Mouse (Mus musculus) liver, embryonic 16.5 days (tissue): ENCODE results near the gene Bad. TPM values are rescaled to one million over a fixed set of nuclear protein-coding genes. Genes with fewer than 3 reads are reported as not detected.
A peak's percentile ranks its signal among the peaks of the same experiment; 100 is the strongest.
"Not testable (repeated sequence)": the region's sequence is repeated elsewhere in the genome, so short reads cannot be mapped to it uniquely, and the experiment has no call there.

ENCODE experiments used
- ATAC-seq: fragments of 200-750 bp; cut with Nextera tagmentation; 2 replicates; pipeline ENCODE4 v1.8.0; 2017; ENCODE audit warnings: low read depth, mild to moderate bottlenecking, moderate number of reproducible peaks, moderate library complexity
- H3K27ac ChIP-seq: fragments of 300-500 bp; sonication (generic); 2 replicates; pipeline ENCODE4 v1.5.1; 2014; ENCODE audit warnings: mild to moderate bottlenecking, low read length
- H3K27me3 ChIP-seq: fragments of 300-500 bp; sonication (generic); 2 replicates; pipeline ENCODE4 v1.6.1; 2014; ENCODE audit warnings: low read depth, low read length, mixed read lengths; ENCODE audit not compliant: control insufficient read depth, insufficient read depth
- H3K36me3 ChIP-seq: fragments of 300-500 bp; sonication (generic); 2 replicates; pipeline ENCODE4 v1.6.1; 2014; ENCODE audit warnings: mild to moderate bottlenecking; ENCODE audit not compliant: control insufficient read depth, insufficient read depth
- H3K4me1 ChIP-seq: fragments of 300-500 bp; sonication (generic); 2 replicates; pipeline ENCODE4 v1.6.1; 2014; ENCODE audit warnings: low read depth, low read length, mixed read lengths; ENCODE audit not compliant: control insufficient read depth
- H3K4me2 ChIP-seq: fragments of 300-500 bp; sonication (generic); 2 replicates; pipeline ENCODE4 v1.6.1; 2014; ENCODE audit warnings: low read depth, low read length, mixed read lengths
- H3K4me3 ChIP-seq: fragments of 300-500 bp; sonication (generic); 2 replicates; pipeline ENCODE4 v1.5.1; 2014; ENCODE audit warnings: low read depth, mild to moderate bottlenecking, low read length
- H3K9ac ChIP-seq: fragments of 300-500 bp; sonication (generic); 2 replicates; pipeline ENCODE4 v1.6.1; 2014; ENCODE audit warnings: low read depth, low read length
- H3K9me3 ChIP-seq: fragments of 300-500 bp; sonication (generic); replicated peaks from 2 replicates; pipeline ENCODE4 v1.6.1; 2016; ENCODE audit warnings: low read length; ENCODE audit not compliant: control insufficient read depth
- WGBS: fragments of 180-500 bp; shearing (Covaris S2); extraction: QIAGEN DNeasy Blood & Tissue Kit; methylation state at CpG from one replicate; pipeline ENCODE4 v1.1.7; 2014; ENCODE audit not compliant: insufficient replicate concordance; 5-methylcytosine and 5-hydroxymethylcytosine counted together
- polyA plus RNA-seq: library from polyadenylated mRNA; unstranded; fragments of >200 nt; fragmentation: Nextera tagmentation; extraction: Ambion mirVana; gene quantifications from 2 replicates; pipeline ENCODE4 v1.2.1, GENCODE M21; 2015

Gene Bad
- 24.8 and 25.2 TPM in 2 replicates for polyA plus RNA-seq

DNA sequence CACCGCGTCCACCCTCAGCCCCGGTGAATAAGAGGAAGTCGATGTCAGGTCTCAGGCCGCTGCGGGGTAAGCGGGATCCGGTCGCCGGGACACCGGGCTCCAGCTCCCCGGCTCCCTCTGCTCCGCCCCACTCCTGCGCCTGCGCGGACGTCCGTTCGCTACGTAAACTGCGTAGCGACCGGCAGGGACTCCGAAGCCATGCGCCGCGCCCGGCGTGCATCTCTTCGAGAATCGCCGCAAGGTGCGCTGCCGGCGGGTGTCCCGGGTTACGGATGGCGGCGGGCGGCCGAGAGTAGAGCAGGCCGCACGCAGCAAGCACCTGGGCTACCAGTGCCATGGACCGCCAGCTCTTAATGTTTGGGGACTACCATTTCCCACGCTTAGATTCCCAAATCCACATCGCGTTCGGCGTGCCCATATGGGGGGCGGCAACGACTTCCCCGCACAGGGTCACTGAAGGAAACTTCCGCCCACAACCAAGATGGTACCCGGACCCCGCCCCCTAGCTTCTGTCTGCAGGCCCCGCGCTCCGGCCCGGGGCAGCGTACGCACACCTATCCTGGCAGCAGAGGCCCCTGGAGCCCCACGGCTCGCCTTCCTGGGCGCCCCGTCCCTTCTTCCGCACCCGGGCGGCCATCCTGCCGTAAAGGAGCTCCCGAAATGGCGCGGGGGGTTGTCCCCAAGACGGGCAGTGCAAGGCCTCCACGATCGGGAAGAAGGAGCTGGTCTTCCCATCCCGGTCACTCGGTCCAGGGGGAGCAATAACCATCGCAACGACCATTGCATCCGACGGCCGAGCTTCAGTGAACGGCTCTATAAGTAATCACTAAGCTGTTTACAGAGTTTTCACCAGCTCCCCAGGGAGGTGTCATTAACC is at the start of gene Bad:
Gene Bad (plus strand): TSS at position 490 of the 877 bp plus-strand sequence.
- peak within 1 kb of the TSS; percentile 89 for H3K27ac ChIP-seq
- ATAC-seq, result peak; percentile 78
- H3K4me1 ChIP-seq, result peaks cover 17% of the 10 kb centered on the region
- H3K9me3 ChIP-seq, result no peaks in the 10 kb centered on the region
- H3K27me3 ChIP-seq, result no peaks in the 10 kb centered on the region
- peak within 1 kb of the TSS; percentile 81 for H3K9ac ChIP-seq
- no peaks in the 10 kb centered on the region for H3K36me3 ChIP-seq
- peak within 1 kb of the TSS; percentile 93 for H3K4me2 ChIP-seq
- peak within 1 kb of the TSS; percentile 79 for H3K4me3 ChIP-seq
- WGBS, result under 1% methylated on average over 83 of the region's 83 CpGs

DNA sequence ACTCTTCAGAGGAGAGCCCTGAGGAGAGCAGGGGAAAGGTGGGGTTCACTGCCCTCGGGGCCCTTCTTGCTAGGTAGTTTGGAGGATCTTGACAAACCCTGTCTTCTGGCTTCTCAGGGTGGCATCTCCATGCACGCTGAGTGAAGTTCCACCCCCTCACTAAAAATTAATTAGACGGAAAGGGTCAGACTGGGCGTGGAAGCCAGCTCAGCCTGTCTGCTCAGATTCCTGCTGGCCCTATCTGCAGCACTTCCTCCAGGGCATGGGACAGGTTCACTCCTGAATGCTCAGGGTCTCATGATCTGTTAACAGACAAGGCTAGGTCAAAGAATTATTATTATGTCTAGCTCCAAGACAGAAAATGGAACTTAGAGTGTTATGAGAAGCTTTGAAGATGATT is 49.1 kb upstream of the Bad start:
- Histone ChIP-seq H3K9me3 (no peaks in the 10 kb centered on the region), H3K27me3 (no peaks in the 10 kb centered on the region), H3K4me2 (no peak overlapping the region), H3K4me1 (no peaks in the 10 kb centered on the region), H3K4me3 (no peak overlapping the region), H3K27ac (no peak overlapping the region), H3K36me3 (no peaks in the 10 kb centered on the region), H3K9ac (no peak overlapping the region)
- ATAC-seq, result no peak
- WGBS, result 51% methylated on average over 4 of the region's 4 CpGs

DNA sequence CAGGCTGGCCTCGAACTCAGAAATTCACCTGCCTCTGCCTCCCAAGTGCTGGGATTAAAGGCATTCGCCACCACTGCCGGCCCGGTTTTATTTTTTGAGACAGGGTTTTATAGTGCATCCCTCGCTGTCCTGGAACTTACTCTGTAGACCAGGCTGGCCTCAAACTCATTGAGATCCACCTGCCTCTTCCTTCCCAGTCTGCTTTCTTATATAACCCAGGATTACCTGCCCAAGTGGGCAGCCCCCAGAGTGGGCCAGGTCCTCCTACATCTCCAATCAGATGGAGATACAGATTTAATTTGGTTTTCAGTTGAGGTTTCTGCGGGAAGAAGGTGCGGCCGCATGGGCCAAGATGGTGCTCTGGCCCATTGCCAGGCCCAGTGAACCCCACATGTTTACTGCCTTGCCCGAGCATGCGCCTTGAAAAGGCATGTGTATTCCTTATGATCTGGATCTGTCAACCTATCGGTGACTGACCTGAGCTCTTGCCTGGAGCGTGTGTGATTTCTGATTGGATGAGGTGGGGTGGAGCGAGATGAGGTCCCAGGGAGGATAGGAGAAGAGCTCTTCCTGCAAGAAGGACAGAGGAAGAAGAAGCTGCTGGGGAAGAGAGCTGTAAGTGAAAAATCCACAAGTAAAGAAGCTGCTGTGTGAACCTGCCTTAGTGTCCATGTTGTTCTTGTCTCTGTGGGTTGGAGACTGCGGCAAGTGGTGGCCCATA is 47.8 kb upstream of the Bad start:
- no peak overlapping the region for H3K4me2 ChIP-seq
- no peaks in the 10 kb centered on the region for H3K27me3 ChIP-seq
- no peaks in the 10 kb centered on the region for H3K9me3 ChIP-seq
- H3K4me3 ChIP-seq, result no peak overlapping the region
- WGBS, result 82% methylated on average over 14 of the region's 14 CpGs
- H3K9ac ChIP-seq, result no peak overlapping the region
- H3K4me1 ChIP-seq, result no peaks in the 10 kb centered on the region
- ATAC-seq, result no peak
- no peaks in the 10 kb centered on the region for H3K36me3 ChIP-seq
- H3K27ac ChIP-seq, result no peak overlapping the region

DNA sequence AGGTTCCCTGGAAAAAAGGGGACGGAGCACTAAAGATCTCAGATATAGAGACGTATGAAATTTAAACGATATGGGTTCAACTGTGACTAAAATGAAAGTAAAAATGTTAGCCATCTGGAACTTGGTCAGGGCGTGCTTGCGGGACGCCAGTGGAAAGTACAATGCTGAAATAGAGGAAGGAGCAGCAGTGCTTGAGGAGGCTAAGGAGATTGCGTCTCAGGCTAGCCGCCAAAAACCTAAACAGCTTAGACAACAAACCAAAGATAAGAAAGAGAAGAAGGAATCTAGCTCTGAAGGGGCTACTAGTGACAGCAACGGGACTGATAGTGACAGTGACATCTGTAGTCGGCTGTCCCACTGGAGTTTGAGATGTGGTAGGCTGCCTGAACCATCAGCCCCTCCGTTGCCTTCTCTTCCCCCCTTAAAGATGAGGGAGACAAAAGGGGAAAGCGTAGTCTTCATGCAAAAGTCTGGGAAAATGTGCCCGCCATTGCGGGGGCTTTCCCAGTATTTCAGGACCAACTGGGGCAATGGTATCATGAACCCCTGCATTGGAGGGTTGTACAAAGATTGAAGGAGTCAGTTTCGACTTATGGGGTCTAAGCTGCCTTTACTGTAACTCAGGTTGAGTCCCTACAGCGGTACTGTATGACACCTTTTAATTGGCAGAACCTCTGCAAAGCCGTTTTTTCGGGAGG is 45.9 kb upstream of the Bad start:
- not testable (repeated sequence) for H3K4me1 ChIP-seq, H3K27ac ChIP-seq, H3K4me2 ChIP-seq, H3K4me3 ChIP-seq, ATAC-seq, H3K27me3 ChIP-seq, H3K9ac ChIP-seq, H3K9me3 ChIP-seq, H3K36me3 ChIP-seq
- 57% methylated on average over 18 of the region's 18 CpGs for WGBS

DNA sequence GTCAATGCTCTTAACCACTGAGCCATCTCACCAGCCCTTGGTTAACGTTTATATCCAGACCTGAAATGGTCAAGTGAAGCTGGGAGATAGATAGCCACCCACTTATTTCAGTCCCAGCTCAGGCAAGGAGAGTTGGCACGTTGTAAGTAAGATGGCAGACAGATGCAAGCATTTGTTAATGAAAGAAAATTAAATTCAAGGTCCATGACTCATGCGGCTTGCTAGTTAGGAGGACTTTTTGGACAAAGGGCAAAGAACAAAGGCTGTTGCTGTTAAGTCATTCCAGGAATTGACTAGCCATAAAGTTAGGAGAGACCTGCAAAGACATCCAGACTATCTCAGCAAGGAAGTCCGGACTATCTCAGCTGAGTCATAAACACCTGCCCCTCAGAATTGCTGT is 42.0 kb upstream of the Bad start:
- Histone ChIP-seq H3K4me1 (no peaks in the 10 kb centered on the region), H3K9ac (no peak overlapping the region), H3K27ac (no peak overlapping the region), H3K4me3 (no peak overlapping the region), H3K36me3 (no peaks in the 10 kb centered on the region), H3K27me3 (no peaks in the 10 kb centered on the region), H3K4me2 (no peak overlapping the region), H3K9me3 (no peaks in the 10 kb centered on the region)
- 66% methylated on average over 4 of the region's 4 CpGs for WGBS
- ATAC-seq, result no peak

DNA sequence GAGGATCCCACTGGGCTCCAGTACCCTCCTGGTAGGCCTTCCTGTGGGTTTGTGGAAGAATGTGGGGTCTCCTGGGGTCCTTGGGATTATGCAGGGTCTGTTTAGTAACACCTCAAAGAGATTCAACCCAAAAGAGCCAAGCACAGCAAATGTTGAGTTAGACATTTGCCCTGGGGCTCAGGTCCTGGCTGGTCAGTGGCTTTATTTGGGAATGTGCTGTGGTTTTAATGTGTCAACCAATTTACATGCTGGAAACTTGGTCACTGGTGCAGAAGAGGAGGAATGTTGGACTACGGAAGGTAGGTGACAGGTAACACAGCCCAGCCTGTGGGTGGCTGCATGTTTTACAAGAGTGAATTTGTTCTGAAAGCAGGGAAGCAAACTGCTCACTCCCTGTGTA is 38.6 kb upstream of the Bad start:
- ATAC-seq, result no peak
- 72% methylated on average over 1 of the region's 1 CpGs for WGBS
- H3K27ac ChIP-seq, result no peak overlapping the region
- H3K4me2 ChIP-seq, result no peak overlapping the region
- peaks cover 6% of the 10 kb centered on the region for H3K36me3 ChIP-seq
- H3K9me3 ChIP-seq, result no peaks in the 10 kb centered on the region
- no peaks in the 10 kb centered on the region for H3K27me3 ChIP-seq
- H3K9ac ChIP-seq, result no peak overlapping the region
- peaks cover 2% of the 10 kb centered on the region for H3K4me1 ChIP-seq
- H3K4me3 ChIP-seq, result no peak overlapping the region

DNA sequence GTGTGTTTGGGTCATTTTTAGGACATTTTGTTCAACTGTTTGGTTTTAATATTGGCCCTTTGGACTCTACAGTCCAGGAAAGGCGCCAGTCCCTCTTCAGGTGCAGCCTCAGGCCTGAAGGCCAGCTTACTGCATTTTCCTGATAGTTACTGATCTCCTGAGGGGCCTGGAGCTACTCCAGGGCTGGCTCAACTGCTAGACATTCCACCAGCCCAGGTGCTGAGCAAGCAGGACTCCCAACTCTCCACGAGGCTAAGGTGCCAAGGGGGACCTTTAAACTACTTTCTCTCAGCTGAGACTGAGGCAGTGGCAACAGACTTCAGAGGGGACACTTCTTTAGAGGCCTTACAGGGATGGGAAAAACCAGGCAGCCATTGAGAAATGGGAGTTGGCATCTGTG is 36.8 kb upstream of the Bad start:
- no peaks in the 10 kb centered on the region for H3K9me3 ChIP-seq
- H3K9ac ChIP-seq, result no peak overlapping the region
- peaks cover 6% of the 10 kb centered on the region for H3K36me3 ChIP-seq
- no peak for ATAC-seq
- H3K4me1 ChIP-seq, result peaks cover 12% of the 10 kb centered on the region
- H3K4me3 ChIP-seq, result no peak overlapping the region
- no peak overlapping the region for H3K27ac ChIP-seq
- no peak overlapping the region for H3K4me2 ChIP-seq
- no peaks in the 10 kb centered on the region for H3K27me3 ChIP-seq
- WGBS, result 56% methylated on average over 2 of the region's 2 CpGs

DNA sequence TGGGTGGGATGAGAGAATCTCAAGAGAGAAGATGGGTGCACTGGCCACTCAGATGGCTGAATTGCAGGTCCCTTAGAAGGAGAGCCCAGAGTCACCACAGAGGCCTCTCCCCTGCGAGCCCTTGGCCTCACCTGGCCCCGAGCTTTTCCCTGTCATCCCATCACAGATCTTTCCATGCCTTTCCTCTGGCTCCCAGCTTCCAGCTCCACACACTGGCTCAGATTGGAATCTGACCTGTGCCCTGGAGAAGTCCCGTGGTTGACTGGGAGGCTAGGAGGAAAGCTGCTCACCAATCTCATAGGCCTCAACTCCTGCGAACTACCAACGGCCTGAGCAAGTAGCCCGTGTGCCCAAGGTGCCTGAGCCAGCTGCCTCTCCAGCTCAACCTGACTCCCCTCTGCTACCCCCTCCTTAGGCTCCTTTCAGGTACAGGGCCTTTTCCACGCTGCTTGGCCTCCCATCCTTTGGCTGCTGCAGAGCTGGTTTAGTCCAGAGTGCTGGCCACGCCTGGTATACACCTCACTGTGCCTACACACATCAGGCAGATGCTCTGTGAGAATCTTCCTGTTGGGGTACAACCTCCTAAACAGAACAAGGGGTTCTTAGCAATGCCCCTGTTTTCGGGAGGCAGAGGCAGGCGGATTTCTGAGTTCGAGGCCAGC is 36.0 kb upstream of the Bad start:
- Histone ChIP-seq H3K36me3 (peaks cover 6% of the 10 kb centered on the region), H3K4me3 (no peak overlapping the region), H3K9ac (no peak overlapping the region), H3K27me3 (no peaks in the 10 kb centered on the region), H3K4me2 (no peak overlapping the region), H3K9me3 (no peaks in the 10 kb centered on the region), H3K27ac (no peak overlapping the region), H3K4me1 (peaks cover 12% of the 10 kb centered on the region)
- no peak for ATAC-seq
- 76% methylated on average over 11 of the region's 11 CpGs for WGBS
